In the genomic region with DNA sequence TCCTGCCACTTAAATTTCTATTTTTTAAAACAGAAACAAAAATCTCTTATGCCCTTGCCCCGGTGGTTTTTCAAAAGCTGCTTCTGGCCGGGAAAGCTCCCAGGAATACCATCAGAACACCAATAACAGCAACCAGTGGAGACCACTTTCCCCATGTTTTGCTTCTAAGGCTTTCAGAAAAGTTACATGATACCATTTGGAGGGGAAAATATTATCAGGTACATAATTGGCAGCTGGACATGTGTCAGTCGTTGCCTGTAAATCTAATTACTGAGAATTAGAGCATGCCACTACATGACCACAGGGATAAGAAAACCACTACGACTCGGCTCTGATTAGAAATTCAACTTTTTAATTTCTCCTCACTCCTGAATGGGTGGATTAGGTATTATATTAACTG, we compare ENCODE assay signal across 9 mouse cellular contexts. TPM values are rescaled to one million over a fixed set of nuclear protein-coding genes. Genes with fewer than 3 reads are reported as not detected.
DNase-seq lines count a peak whose midpoint lies in the region; ATAC-seq and TF ChIP-seq lines count a peak whose summit lies in the region.
"Had no signal": no experiment of that assay in that cellular context is flagged by ENCODE, and none has a peak within 500 bp of the region (broad histone marks: within the 10 kb centered on the region; RNA-seq: fewer than 3 reads in every experiment).

No protein-coding gene starts in this region.

- H3K9me3 ChIP-seq in lung, embryonic 14.5 days (ENCODE audit: low read depth, low read length) = no peaks in the 10 kb centered on the region
- H3K9me3 ChIP-seq in forebrain, embryonic 14.5 days (replicated peaks; ENCODE audit: control insufficient read depth, low read length) = no peaks in the 10 kb centered on the region
- no peaks in the 10 kb centered on the region for H3K9me3 ChIP-seq in liver, postnatal 0 days (ENCODE audit: low read length)
- H3K9me3 ChIP-seq: limb, embryonic 12.5 days had no signal

- 10% methylated on average over 5 of the region's 5 CpGs for WGBS in lung, embryonic 14.5 days
- 7% methylated on average over 5 of the region's 5 CpGs for WGBS in forebrain, embryonic 14.5 days
- WGBS in liver, postnatal 0 days (ENCODE audit: insufficient replicate concordance) = 19% methylated on average over 5 of the region's 5 CpGs

- ATAC-seq in lung, embryonic 14.5 days (ENCODE audit: insufficient read depth) = no peak
- ATAC-seq in forebrain, embryonic 14.5 days = no peak
- no peak for ATAC-seq in liver, postnatal 0 days

- H3K36me3 ChIP-seq in lung, embryonic 14.5 days (ENCODE audit: insufficient read depth) = no peaks in the 10 kb centered on the region
- no peaks in the 10 kb centered on the region for H3K36me3 ChIP-seq in forebrain, embryonic 14.5 days (ENCODE audit: control insufficient read depth, insufficient read depth, low read length)
- peaks cover 2% of the 10 kb centered on the region; the same call in 1 of the 2 replicates for H3K36me3 ChIP-seq in liver, postnatal 0 days (replicated peaks; ENCODE audit: insufficient read depth, low read length)
- H3K36me3 ChIP-seq: limb, embryonic 12.5 days had no signal

- no peak overlapping the region for H3K9ac ChIP-seq in lung, embryonic 14.5 days
- peak overlapping the region; percentile 43 for H3K9ac ChIP-seq in forebrain, embryonic 14.5 days (ENCODE audit: low read length)
- peak overlapping the region; percentile 27 for H3K9ac ChIP-seq in liver, postnatal 0 days (replicated peaks)
- H3K9ac ChIP-seq: limb, embryonic 12.5 days had no signal

- H3K4me2 ChIP-seq in lung, embryonic 14.5 days = peak overlapping the region; percentile 92
- peak overlapping the region; percentile 89 for H3K4me2 ChIP-seq in forebrain, embryonic 14.5 days (ENCODE audit: low read length)
- H3K4me2 ChIP-seq in liver, postnatal 0 days (ENCODE audit: low read depth, low read length) = peak overlapping the region; percentile 97

- peak overlapping the region; percentile 69 for H3K4me3 ChIP-seq in lung, embryonic 14.5 days (ENCODE audit: low read depth, low read length)
- H3K4me3 ChIP-seq in brown adipose tissue, adult 24 weeks (ENCODE audit: insufficient read depth, low read depth, low read length) = peak overlapping the region; percentile 60
- peak overlapping the region; percentile 70 for H3K4me3 ChIP-seq in forebrain, embryonic 14.5 days (ENCODE audit: low read depth, low read length)
- H3K4me3 ChIP-seq in liver, postnatal 0 days (ENCODE audit: low read depth, low read length) = peak overlapping the region; percentile 95

- H3K4me1 ChIP-seq in lung, embryonic 14.5 days (ENCODE audit: insufficient read depth) = 0 out of 2 replicates have a peak, but pooled peaks cover 3% of the 10 kb centered on the region
- H3K4me1 ChIP-seq in brown adipose tissue, adult 24 weeks (ENCODE audit: control insufficient read depth, insufficient read depth, insufficient read length, low read length) = peaks cover under 1% of the 10 kb centered on the region; the same call in 1 of the 2 replicates
- peaks cover 2% of the 10 kb centered on the region; the same call in 1 of the 2 replicates for H3K4me1 ChIP-seq in forebrain, embryonic 14.5 days (ENCODE audit: control insufficient read depth, insufficient read depth, low read length)
- H3K4me1 ChIP-seq in liver, postnatal 0 days (ENCODE audit: insufficient read depth) = peaks cover 3% of the 10 kb centered on the region; the same call in 1 of the 2 replicates

- H3K27ac ChIP-seq in lung, embryonic 14.5 days (ENCODE audit: low read depth) = no peak overlapping the region
- peak overlapping the region; percentile 34; the same call in 1 of the 2 replicates for H3K27ac ChIP-seq in brown adipose tissue, adult 24 weeks (replicated peaks; ENCODE audit: low read depth, low read length)
- H3K27ac ChIP-seq in forebrain, embryonic 14.5 days (ENCODE audit: low read depth, low read length) = no peak overlapping the region
- no peak overlapping the region for H3K27ac ChIP-seq in liver, postnatal 0 days (ENCODE audit: low read depth)
- H3K27ac ChIP-seq: limb, embryonic 12.5 days had no signal

- H3K27me3 ChIP-seq in lung, embryonic 14.5 days (ENCODE audit: insufficient read depth, low read length) = peaks cover 43% of the 10 kb centered on the region
- peaks cover 35% of the 10 kb centered on the region for H3K27me3 ChIP-seq in forebrain, embryonic 14.5 days (replicated peaks; ENCODE audit: control insufficient read depth, insufficient read depth, low read length)
- peaks cover 20% of the 10 kb centered on the region for H3K27me3 ChIP-seq in liver, postnatal 0 days (ENCODE audit: insufficient read depth, low read length)

- no peak for TF ChIP-seq CTCF in lung, embryonic 14.5 days (IDR thresholded peaks at IDR 0.05; ENCODE audit: low read depth)
- TF ChIP-seq CTCF in liver, postnatal 0 days (IDR thresholded peaks at IDR 0.05; ENCODE audit: low read depth) = no peak

- TF ChIP-seq EP300 in liver, postnatal 0 days (IDR thresholded peaks at IDR 0.05; ENCODE audit: low read depth) = no peak

- DNase-seq in lung, embryonic 14.5 days = no peak
- DNase-seq in lung, postnatal 4 days = no peak
- no peak for DNase-seq in forebrain, embryonic 14.5 days (ENCODE audit: low spot score)
- DNase-seq in liver, postnatal 0 days = no peak
- no peak for DNase-seq in urinary bladder, adult 18-20 months (ENCODE audit: low spot score in 2 of 2)
- no peak for DNase-seq in cerebellum, adult 9-10 months
- DNase-seq: kidney, adult 18-20 months had no signal

RNA-seq across cellular contexts. Expression of a gene that starts 2.9 kb away (rescaled TPM):
- 11.0 and 11.8 TPM in 2 replicates for polyA plus RNA-seq in lung, embryonic 14.5 days (2014; fragmentation: Nextera tagmentation; extraction: Ambion mirVana)
- polyA plus RNA-seq in brown adipose tissue, adult 24 weeks (2012; ENCODE audit: insufficient read depth, insufficient read length, missing spikeins) = 114 and 124 TPM in 2 replicates
- 9.9 and 10.4 TPM in 2 replicates for polyA plus RNA-seq in forebrain, embryonic 14.5 days (2014; fragmentation: Nextera tagmentation; extraction: Ambion mirVana)
- 11.1 and 13.4 TPM in 2 replicates for polyA plus RNA-seq in liver, postnatal 0 days (2015; fragmentation: Nextera tagmentation; extraction: Ambion mirVana)

RNA-seq across cellular contexts. Expression of a gene that starts 12.3 kb away (rescaled TPM):
- 30.3 and 32.1 TPM in 2 replicates for polyA plus RNA-seq in lung, embryonic 14.5 days (2014; fragmentation: Nextera tagmentation; extraction: Ambion mirVana)
- polyA plus RNA-seq in brown adipose tissue, adult 24 weeks (2012; ENCODE audit: insufficient read depth, insufficient read length, missing spikeins) = 26.6 and 28.3 TPM in 2 replicates
- polyA plus RNA-seq in forebrain, embryonic 14.5 days (2014; fragmentation: Nextera tagmentation; extraction: Ambion mirVana) = 33.9 and 34.8 TPM in 2 replicates
- polyA plus RNA-seq in liver, postnatal 0 days (2015; fragmentation: Nextera tagmentation; extraction: Ambion mirVana) = 10.6 and 10.9 TPM in 2 replicates
